Mouse (Mus musculus): ENCODE results near the gene Zfp652.

Gene Zfp652

DNA sequence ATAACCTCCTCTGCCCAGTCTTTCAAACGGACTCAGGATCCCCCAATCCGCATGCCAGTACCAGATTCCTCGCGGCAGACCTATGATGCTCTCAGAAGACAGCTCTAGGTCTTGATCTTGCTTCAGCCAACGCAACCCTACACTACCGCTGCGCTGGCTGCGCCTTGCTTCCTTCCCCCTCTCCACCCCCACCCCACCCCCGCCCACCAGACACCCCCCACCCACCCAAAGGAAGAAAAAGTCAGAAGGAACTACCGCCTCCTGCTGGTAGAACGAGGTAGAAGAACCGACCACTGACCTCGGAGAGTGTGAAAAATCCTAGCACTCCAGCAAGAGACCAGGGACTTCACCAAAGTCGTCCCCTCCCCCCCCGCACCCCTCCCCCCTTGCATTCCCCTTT is 119.2 kb downstream of the Zfp652 start:
- DNase-seq (ENCODE audit: low read depth, low spot score): no peak

GRCm38 (mm10) chr11:95832129-95833005 is 119.9 kb downstream of the Zfp652 start:
- no peak for DNase-seq (ENCODE audit: low read depth, low spot score)

GRCm38 (mm10) chr11:95833006-95833570 is 120.6 kb downstream of the Zfp652 start:
- no peak for DNase-seq (ENCODE audit: low read depth, low spot score)

DNA sequence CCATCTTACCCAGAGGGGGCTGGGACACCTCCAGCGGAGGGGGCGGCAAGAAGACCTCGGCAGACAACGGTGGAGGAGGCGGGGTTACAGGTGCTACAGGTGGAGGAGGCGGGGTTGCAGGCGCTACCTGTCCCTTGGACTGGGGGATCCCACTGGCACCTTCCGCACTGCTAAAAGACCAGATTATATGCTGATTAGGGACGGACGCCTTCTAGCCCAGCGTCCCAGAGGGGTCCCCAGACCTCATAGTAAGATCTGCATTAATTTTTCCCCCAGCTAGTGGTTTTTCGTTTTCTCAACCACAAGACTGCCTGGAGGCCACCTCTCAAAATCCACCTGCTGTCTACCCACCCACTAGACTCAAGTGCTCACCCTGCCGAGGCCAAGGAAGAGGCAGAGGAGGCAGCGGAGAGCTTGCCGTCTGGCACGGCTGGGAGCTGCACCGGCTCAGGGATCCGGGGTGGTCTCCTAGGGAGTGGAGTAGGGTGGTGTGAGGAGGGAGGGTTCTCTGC is 121.2 kb downstream of the Zfp652 start:
- no peak for DNase-seq (ENCODE audit: low read depth, low spot score)

- DNase-seq (ENCODE audit: low read depth, low spot score): no peak
These were observed 121.7 kb downstream of the Zfp652 start for GRCm38 (mm10) chr11:95834143-95834667.

GRCm38 (mm10) chr11:95834742-95835710 is 122.6 kb downstream of the Zfp652 start:
- DNase-seq (ENCODE audit: low read depth, low spot score): no peak

GRCm38 (mm10) chr11:95835832-95836231 is 123.4 kb downstream of the Zfp652 start:
- no peak for DNase-seq (ENCODE audit: low read depth, low spot score)

GRCm38 (mm10) chr11:95836433-95836832 is 124.0 kb downstream of the Zfp652 start:
- no peak for DNase-seq (ENCODE audit: low read depth, low spot score)

DNA sequence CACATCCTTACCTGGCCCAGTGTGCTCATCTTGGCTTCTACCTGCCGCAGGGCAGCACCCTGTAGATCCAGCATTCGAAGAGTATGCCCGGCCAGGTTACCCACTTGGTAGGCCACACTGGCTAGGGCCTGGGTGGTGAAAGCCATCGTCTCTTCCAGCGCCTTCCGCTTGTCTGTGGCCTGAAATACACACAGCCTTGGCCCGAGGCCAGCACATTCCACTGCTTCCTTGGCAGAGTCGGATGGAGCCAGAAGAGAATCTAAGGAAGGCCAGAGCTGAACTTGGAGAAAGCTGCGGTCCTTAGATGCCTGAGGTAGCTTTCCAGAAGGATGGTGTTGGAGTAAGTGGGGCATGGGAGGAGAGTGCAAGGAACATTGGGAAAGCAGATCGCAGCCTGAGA is 124.6 kb downstream of the Zfp652 start, which contains the start of gene Gngt2:
Gene Gngt2, plus strand, starts transcription at position 158 of the 400 bp plus-strand sequence.
- DNase-seq (ENCODE audit: low read depth, low spot score): no peak

- no peak for DNase-seq (ENCODE audit: low read depth, low spot score)
These were observed 126.1 kb downstream of the Zfp652 start for GRCm38 (mm10) chr11:95838598-95838997.

DNA sequence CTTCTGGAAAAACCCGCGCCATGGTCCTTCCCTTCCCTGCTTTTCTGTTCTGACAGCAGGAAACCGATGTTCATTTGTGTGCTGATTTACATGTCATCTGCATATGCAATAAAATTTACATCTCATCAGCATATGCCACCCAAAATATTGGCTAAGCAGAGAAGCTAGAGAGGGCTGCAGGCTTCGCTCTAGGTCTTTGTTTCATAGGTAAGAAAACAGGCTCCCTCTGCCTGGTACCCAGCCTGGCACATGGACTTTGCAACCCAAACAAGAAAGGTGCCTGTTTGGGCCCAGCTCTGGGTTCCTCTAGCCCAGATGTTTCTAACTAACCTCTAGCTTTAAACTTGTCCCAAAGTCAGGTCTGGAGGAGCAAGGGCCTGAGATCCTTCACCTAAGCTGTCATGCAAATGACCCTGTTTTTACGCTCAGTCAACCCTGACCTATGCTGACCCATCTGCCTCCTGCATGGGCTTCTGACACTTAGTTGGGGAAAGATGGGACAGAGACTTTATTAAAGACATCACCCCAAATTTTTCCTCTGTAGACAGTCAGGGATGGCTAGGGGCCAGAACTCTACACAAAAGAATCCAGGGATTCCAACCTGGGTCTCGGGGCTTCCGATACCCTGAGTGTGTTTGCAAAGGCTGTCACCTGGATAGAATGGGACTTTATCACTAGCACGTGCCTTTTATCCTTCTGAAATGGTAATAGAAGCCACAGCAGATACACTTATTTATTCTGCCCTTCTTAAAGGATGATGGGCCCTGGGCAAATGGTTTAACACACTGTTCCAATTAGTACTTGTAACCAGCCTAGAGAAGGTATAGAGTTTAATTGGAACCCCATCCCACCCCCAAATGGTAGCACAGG is 126.8 kb downstream of the Zfp652 start:
- no peak for DNase-seq (ENCODE audit: low read depth, low spot score)

DNA sequence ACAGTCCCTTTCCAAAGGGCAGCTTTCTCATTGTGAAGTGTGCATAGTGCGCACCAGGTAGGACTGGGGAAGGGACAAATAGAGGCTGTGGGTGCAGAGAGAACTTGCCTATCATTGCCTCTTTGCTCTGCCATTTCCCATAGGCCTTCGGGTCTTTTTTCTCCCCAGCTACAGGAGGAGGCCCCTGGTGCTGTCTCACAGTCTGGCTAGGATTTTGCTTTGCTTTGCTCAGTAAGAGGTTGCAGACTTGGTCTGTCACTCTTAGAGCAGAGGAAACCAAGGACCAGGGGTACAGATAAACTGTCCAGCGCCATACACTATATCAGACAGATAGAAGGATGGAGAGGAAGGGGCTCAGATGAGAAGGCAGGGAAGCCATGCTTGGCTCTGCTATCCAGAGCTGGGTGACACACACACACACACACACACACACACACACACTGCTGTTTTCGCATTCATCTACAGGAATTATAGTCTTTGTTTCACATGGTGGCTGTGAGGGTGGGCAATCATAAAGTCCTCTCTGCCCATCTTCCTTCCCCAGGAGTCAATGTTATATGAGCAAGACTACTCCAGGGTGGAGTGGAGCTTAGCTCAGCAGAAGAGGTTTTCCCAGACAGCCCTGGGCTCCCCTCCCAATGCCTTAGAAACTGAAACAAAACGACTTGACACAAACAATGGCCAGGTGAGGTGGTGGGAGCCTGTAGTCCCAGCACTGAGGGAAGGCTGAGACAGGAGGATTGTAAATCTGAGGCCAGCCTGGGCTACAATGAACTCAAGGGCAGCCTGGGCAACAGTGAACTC is 128.4 kb downstream of the Zfp652 start:
- no peak for DNase-seq (ENCODE audit: low read depth, low spot score)

DNA sequence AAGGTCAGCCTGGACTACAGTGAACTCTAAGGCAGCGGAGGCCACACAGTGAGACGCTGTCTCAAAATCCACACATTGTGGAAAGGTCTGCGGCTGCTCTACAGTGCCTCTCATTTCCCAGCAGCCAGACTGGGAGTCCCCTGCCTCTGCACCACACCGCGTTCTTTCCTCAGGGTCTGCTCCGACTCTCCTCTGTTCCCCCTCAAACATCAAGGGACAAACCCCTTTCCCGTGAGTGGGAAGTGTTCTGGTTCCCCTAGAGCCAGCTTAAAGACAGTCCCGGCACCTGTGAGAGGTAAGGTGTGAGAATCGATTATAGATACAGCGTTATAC is 129.0 kb downstream of the Zfp652 start:
- DNase-seq (ENCODE audit: low read depth, low spot score): no peak

DNA sequence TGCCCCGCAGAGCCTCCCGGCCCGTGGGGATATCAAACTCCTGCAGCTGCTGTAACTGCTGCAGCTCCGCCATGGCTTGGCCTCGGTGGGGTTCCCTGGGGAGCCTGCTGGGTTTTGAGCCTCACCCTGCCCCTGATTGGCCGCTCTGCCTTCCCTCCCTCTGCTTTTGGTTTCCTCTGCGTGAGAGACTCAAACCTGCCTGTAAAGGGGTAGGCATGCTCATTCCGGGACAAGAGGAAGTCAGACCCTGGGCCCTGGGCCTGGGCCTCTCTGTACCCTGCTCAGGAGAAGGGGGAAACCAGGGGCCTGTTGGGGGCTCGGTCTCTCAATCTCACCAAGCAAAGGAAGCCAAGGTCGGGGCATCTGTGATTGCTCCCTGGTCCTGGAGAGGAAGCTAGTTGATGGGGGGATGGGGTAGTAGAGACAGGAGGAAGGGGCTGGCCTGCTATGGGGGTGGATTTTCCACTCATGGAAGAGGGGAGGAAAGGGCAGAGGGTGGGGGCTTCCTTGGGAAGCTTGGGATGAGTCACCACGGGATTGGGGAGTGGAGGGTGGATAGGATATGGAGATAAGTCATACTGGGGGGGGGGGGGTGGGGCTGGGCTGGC is 129.7 kb downstream of the Zfp652 start, which contains the start of gene Abi3:
Gene Abi3, minus strand, starts transcription at position 403 of the 608 bp plus-strand sequence.
- DNase-seq (ENCODE audit: low read depth, low spot score): no peak

DNA sequence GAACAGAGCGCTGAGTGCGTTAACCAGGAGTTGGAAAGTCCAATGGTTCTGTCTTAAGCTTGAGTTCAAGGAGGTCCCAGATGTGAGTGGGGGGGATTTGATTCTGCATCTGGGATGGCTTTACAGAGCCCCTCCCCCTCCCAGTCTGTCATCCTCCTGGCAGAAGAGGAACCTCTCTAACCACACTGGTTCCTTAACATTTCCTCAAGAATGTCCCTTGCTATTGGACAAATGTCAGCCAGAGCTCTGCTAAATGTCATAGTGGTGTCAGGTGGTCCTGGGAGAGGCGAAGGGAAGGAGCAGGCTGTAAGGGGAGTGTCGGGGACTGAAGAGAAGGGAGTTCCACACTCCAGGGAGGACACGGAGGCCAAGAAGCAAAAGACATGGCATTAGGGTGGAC is 130.5 kb downstream of the Zfp652 start:
- no peak for DNase-seq (ENCODE audit: low read depth, low spot score)

DNA sequence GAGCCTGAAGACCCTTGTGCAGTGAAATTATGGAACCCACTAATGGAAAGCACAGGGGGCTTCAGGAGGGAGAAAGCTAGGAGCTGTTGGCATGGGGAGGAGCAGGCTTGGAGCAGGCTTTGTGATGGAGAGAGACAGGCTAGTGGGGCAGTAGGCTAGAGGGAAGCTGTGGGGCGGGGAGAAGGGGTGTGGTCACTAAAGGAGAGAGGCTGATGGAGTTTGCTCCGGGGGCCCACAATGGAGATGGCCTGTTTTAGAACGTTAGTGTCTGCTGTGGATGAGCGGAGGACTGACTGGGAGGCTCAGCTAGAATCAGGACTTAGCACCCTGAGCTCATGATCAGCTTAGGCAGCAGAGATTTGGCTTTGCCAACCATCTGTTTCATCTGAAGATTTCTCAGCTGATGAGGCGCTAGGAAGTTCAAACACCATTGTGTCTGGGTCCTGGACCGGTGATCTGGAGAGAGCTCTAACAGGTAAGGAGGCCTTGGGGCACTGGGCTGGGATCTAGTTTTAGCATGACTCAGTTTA is 131.0 kb downstream of the Zfp652 start:
- no peak for DNase-seq (ENCODE audit: low read depth, low spot score)

DNA sequence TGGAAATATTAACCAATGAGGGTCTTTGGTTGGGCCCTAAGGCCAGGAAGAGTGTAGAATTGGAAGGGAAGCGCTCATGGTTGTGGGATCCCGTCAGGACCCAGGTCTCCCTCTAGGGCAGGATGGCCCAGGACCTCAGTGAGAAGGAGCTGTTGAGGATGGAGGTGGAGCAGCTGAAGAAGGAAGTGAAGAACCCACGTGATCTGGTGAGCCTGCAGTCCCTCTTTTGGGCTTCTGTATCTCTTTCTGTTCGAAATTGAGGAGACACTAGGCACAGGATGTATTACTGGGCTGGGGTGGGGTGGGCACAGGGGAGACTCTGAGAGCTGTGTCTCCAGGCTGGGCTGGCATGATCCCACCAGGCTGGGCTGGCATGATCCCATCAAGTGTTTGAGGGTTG is 132.5 kb downstream of the Zfp652 start:
- no peak for DNase-seq (ENCODE audit: low read depth, low spot score)

- DNase-seq (ENCODE audit: low read depth, low spot score): no peak
These were observed 138.4 kb downstream of the Zfp652 start for GRCm38 (mm10) chr11:95850898-95851297.

- no peak for DNase-seq (ENCODE audit: low read depth, low spot score)
These were observed 141.2 kb downstream of the Zfp652 start for GRCm38 (mm10) chr11:95853684-95854083.
